Mouse (Mus musculus): Measurements from ENCODE around the gene Pds5b. TPM values are rescaled to one million over a fixed set of nuclear protein-coding genes. Genes with fewer than 3 reads are reported as not detected.
"Not testable (repeated sequence)": the region's sequence is repeated elsewhere in the genome, so short reads cannot be mapped to it uniquely, and the experiment has no call there.

Pds5b gene
- polyA plus RNA-seq, 1 experiment: 18.7 TPM

GRCm38 (mm10) chr5:150836782-150837181 is 163.2 kb downstream of the Pds5b start:
- no peak for TF ChIP-seq CTCF (IDR thresholded peaks at IDR 0.05; ENCODE audit: borderline replicate concordance, control insufficient read depth, extremely low read depth, insufficient read depth, low read length, poor library complexity)
- TF ChIP-seq POLR2A (IDR thresholded peaks at IDR 0.05; ENCODE audit: control insufficient read depth, extremely low read depth, insufficient read depth, low read length, poor library complexity): no peak
- DNase-seq: no peak
- H3K36me3 ChIP-seq (ENCODE audit: control insufficient read depth, insufficient read depth, low read length): no peaks in the 10 kb centered on the region
- H3K27ac ChIP-seq (ENCODE audit: control insufficient read depth, insufficient read depth, low read length): no peak overlapping the region
- no peaks in the 10 kb centered on the region for H3K27me3 ChIP-seq (ENCODE audit: control insufficient read depth, insufficient read depth, low read length)
- no peaks in the 10 kb centered on the region for H3K4me1 ChIP-seq (replicated peaks; ENCODE audit: control insufficient read depth, insufficient read depth, low read length)
- no peak overlapping the region for H3K4me3 ChIP-seq (ENCODE audit: control insufficient read depth, insufficient read depth, low read length)
- WGBS: 77% methylated on average over 8 of the region's 8 CpGs

GRCm38 (mm10) chr5:150839688-150840541 is 166.4 kb downstream of the Pds5b start:
- DNase-seq: no peak
- Histone ChIP-seq H3K4me1 (replicated peaks; ENCODE audit: control insufficient read depth, insufficient read depth, low read length) (no peaks in the 10 kb centered on the region), H3K36me3 (ENCODE audit: control insufficient read depth, insufficient read depth, low read length) (no peaks in the 10 kb centered on the region), H3K27ac (ENCODE audit: control insufficient read depth, insufficient read depth, low read length) (no peak overlapping the region), H3K4me3 (ENCODE audit: control insufficient read depth, insufficient read depth, low read length) (no peak overlapping the region), H3K27me3 (ENCODE audit: control insufficient read depth, insufficient read depth, low read length) (no peaks in the 10 kb centered on the region)
- 40% methylated on average over 11 of the region's 11 CpGs for WGBS
- TF ChIP-seq CTCF (IDR thresholded peaks at IDR 0.05; ENCODE audit: borderline replicate concordance, control insufficient read depth, extremely low read depth, insufficient read depth, low read length, poor library complexity) (no peak), POLR2A (IDR thresholded peaks at IDR 0.05; ENCODE audit: control insufficient read depth, extremely low read depth, insufficient read depth, low read length, poor library complexity) (no peak)

- peak; percentile 1 for DNase-seq
- Histone ChIP-seq H3K4me1 (replicated peaks; ENCODE audit: control insufficient read depth, insufficient read depth, low read length) (no peaks in the 10 kb centered on the region), H3K27ac (ENCODE audit: control insufficient read depth, insufficient read depth, low read length) (no peak overlapping the region), H3K27me3 (ENCODE audit: control insufficient read depth, insufficient read depth, low read length) (no peaks in the 10 kb centered on the region), H3K36me3 (ENCODE audit: control insufficient read depth, insufficient read depth, low read length) (no peaks in the 10 kb centered on the region), H3K4me3 (ENCODE audit: control insufficient read depth, insufficient read depth, low read length) (no peak overlapping the region)
- TF ChIP-seq CTCF (IDR thresholded peaks at IDR 0.05; ENCODE audit: borderline replicate concordance, control insufficient read depth, extremely low read depth, insufficient read depth, low read length, poor library complexity) (no peak), POLR2A (IDR thresholded peaks at IDR 0.05; ENCODE audit: control insufficient read depth, extremely low read depth, insufficient read depth, low read length, poor library complexity) (no peak)
- 17% methylated on average over 11 of the region's 11 CpGs for WGBS
Measured at GRCm38 (mm10) chr5:150840596-150840995, 167.1 kb downstream of the Pds5b start.

GRCm38 (mm10) chr5:150845961-150846360 is 172.4 kb downstream of the Pds5b start:
- no peak for TF ChIP-seq POLR2A (IDR thresholded peaks at IDR 0.05; ENCODE audit: control insufficient read depth, extremely low read depth, insufficient read depth, low read length, poor library complexity)
- TF ChIP-seq CTCF (IDR thresholded peaks at IDR 0.05; ENCODE audit: borderline replicate concordance, control insufficient read depth, extremely low read depth, insufficient read depth, low read length, poor library complexity): no peak
- DNase-seq: no peak
- WGBS: 98% methylated on average over 6 of the region's 6 CpGs
- Histone ChIP-seq H3K4me3 (ENCODE audit: control insufficient read depth, insufficient read depth, low read length) (no peak overlapping the region), H3K36me3 (ENCODE audit: control insufficient read depth, insufficient read depth, low read length) (no peaks in the 10 kb centered on the region), H3K27ac (ENCODE audit: control insufficient read depth, insufficient read depth, low read length) (no peak overlapping the region), H3K4me1 (replicated peaks; ENCODE audit: control insufficient read depth, insufficient read depth, low read length) (no peaks in the 10 kb centered on the region), H3K27me3 (ENCODE audit: control insufficient read depth, insufficient read depth, low read length) (no peaks in the 10 kb centered on the region)

GRCm38 (mm10) chr5:150850821-150851220 is 177.3 kb downstream of the Pds5b start:
- Histone ChIP-seq H3K4me3 (ENCODE audit: control insufficient read depth, insufficient read depth, low read length) (no peak overlapping the region), H3K27ac (ENCODE audit: control insufficient read depth, insufficient read depth, low read length) (no peak overlapping the region), H3K36me3 (ENCODE audit: control insufficient read depth, insufficient read depth, low read length) (no peaks in the 10 kb centered on the region), H3K4me1 (replicated peaks; ENCODE audit: control insufficient read depth, insufficient read depth, low read length) (no peaks in the 10 kb centered on the region), H3K27me3 (ENCODE audit: control insufficient read depth, insufficient read depth, low read length) (no peaks in the 10 kb centered on the region)
- no peak for DNase-seq
- 73% methylated on average over 2 of the region's 2 CpGs for WGBS
- TF ChIP-seq POLR2A (IDR thresholded peaks at IDR 0.05; ENCODE audit: control insufficient read depth, extremely low read depth, insufficient read depth, low read length, poor library complexity) (no peak), CTCF (IDR thresholded peaks at IDR 0.05; ENCODE audit: borderline replicate concordance, control insufficient read depth, extremely low read depth, insufficient read depth, low read length, poor library complexity) (no peak)

GRCm38 (mm10) chr5:150852097-150852496 is 178.6 kb downstream of the Pds5b start:
- not testable (repeated sequence) for H3K27me3 ChIP-seq (ENCODE audit: control insufficient read depth, insufficient read depth, low read length); DNase-seq; H3K36me3 ChIP-seq (ENCODE audit: control insufficient read depth, insufficient read depth, low read length); H3K4me1 ChIP-seq (replicated peaks; ENCODE audit: control insufficient read depth, insufficient read depth, low read length); H3K4me3 ChIP-seq (ENCODE audit: control insufficient read depth, insufficient read depth, low read length); H3K27ac ChIP-seq (ENCODE audit: control insufficient read depth, insufficient read depth, low read length)
- 94% methylated on average over 2 of the region's 2 CpGs for WGBS

GRCm38 (mm10) chr5:150854506-150854905 is 181.0 kb downstream of the Pds5b start:
- DNase-seq: no peak
- WGBS: 94% methylated on average over 1 of the region's 1 CpGs

More at GRCm38 (mm10) chr5:150854506-150854905, 181.0 kb downstream of the Pds5b start:
- H3K27me3 ChIP-seq (ENCODE audit: control insufficient read depth, insufficient read depth, low read length): no peaks in the 10 kb centered on the region
- no peak overlapping the region for H3K27ac ChIP-seq (ENCODE audit: control insufficient read depth, insufficient read depth, low read length)
- TF ChIP-seq CTCF (IDR thresholded peaks at IDR 0.05; ENCODE audit: borderline replicate concordance, control insufficient read depth, extremely low read depth, insufficient read depth, low read length, poor library complexity): no peak
- no peaks in the 10 kb centered on the region for H3K4me1 ChIP-seq (replicated peaks; ENCODE audit: control insufficient read depth, insufficient read depth, low read length)
- H3K4me3 ChIP-seq (ENCODE audit: control insufficient read depth, insufficient read depth, low read length): no peak overlapping the region
- no peaks in the 10 kb centered on the region for H3K36me3 ChIP-seq (ENCODE audit: control insufficient read depth, insufficient read depth, low read length)
